Mouse (Mus musculus) midbrain, embryonic 12.5 days (tissue): Measurements from ENCODE around the gene Evi5. TPM values are rescaled to one million over a fixed set of nuclear protein-coding genes. Genes with fewer than 3 reads are reported as not detected.

Experiments
- ATAC-seq: fragments of 200-750 bp; cut with Nextera tagmentation; 2 replicates; pipeline ENCODE4 v1.8.0; 2017; ENCODE audit warnings: low read depth, moderate TSS enrichment, moderate library complexity; ENCODE audit not compliant: low FRiP score
- H3K27ac ChIP-seq: fragments of 300-500 bp; sonication (generic); replicated peaks from 2 replicates; pipeline ENCODE4 v1.5.1; 2016; ENCODE audit warnings: mild to moderate bottlenecking
- H3K27me3 ChIP-seq: fragments of 300-500 bp; sonication (generic); 2 replicates; pipeline ENCODE4 v1.6.1; 2016; ENCODE audit warnings: mild to moderate bottlenecking
- H3K36me3 ChIP-seq: fragments of 300-500 bp; sonication (generic); 2 replicates; pipeline ENCODE4 v1.6.1; 2016
- H3K4me1 ChIP-seq: fragments of 300-500 bp; sonication (generic); 2 replicates; pipeline ENCODE4 v1.6.1; 2016
- H3K4me2 ChIP-seq: fragments of 300-500 bp; sonication (generic); replicated peaks from 2 replicates; pipeline ENCODE4 v1.6.1; 2016; ENCODE audit warnings: mild to moderate bottlenecking, moderate library complexity
- H3K4me3 ChIP-seq: fragments of 300-500 bp; sonication (generic); 2 replicates; pipeline ENCODE4 v1.5.1; 2016; ENCODE audit warnings: mild to moderate bottlenecking
- H3K9ac ChIP-seq: fragments of 300-500 bp; sonication (generic); replicated peaks from 2 replicates; pipeline ENCODE4 v1.6.1; 2016; ENCODE audit warnings: mild to moderate bottlenecking, moderate library complexity
- H3K9me3 ChIP-seq: fragments of 300-500 bp; sonication (generic); 2 replicates; pipeline ENCODE4 v1.6.1; 2016; ENCODE audit warnings: mild to moderate bottlenecking
- WGBS: fragments of 180-500 bp; shearing (Covaris S2); methylation state at CpG from one replicate; pipeline ENCODE4 v1.1.7; 2016; 5-methylcytosine and 5-hydroxymethylcytosine counted together
- polyA plus RNA-seq: library from polyadenylated mRNA; unstranded; fragments of >200 nt; fragmentation: Nextera tagmentation; extraction: Ambion mirVana; gene quantifications from 2 replicates; pipeline ENCODE4 v1.2.1, GENCODE M21; 2016

Evi5 gene
- polyA plus RNA-seq, 1 experiment from 2014 or later, result 51.5 TPM

DNA sequence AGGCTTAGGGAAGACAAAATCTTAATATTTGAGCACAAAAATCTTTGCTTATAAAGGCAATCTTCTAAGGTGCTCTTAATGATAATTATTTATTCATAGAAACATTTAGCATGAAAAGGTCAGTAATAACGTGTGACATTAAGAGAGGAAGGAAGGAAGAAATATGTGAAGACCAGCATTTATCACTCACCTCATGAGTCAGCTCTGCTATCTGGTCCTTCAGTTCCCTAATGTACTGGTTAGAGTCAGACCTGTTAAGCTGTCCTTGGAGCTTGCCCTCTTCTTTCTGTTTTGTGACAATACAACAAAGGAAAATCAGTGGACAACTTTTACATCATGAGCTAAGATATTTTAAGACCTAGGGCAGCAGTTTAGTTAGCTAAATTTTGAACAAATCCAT lies 110.4 kb downstream of the Evi5 start:
- Histone ChIP-seq H3K4me2 (no peak overlapping the region), H3K4me3 (no peak overlapping the region), H3K4me1 (no peaks in the 10 kb centered on the region), H3K27ac (no peak overlapping the region), H3K9me3 (peaks cover 6% of the 10 kb centered on the region; the same call in 1 of the 2 replicates), H3K27me3 (no peaks in the 10 kb centered on the region), H3K9ac (no peak overlapping the region), H3K36me3 (peaks cover 10% of the 10 kb centered on the region)
- no peak for ATAC-seq
- WGBS, result 86% methylated on average over 1 of the region's 1 CpGs

DNA sequence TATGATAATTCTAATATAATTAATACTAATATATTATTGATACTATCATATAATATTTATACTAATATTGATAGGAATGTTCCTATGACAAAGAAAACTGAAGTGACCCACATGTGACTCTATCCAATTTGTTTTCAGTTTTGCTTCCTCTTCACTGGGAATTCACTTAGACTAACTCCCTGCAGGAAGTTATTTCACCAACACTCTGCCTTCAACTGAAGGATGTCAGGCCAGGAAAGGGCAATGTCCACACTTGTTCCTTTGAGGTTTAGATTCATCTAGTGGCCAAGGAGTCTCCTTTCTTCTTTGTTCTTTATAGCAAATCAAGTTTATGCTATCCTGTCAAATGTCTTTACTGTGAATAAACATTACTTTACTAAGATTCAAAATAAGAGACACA lies 111.2 kb downstream of the Evi5 start:
- no peaks in the 10 kb centered on the region for H3K27me3 ChIP-seq
- H3K4me1 ChIP-seq, result no peaks in the 10 kb centered on the region
- no peak for ATAC-seq
- H3K4me3 ChIP-seq, result no peak overlapping the region
- no peak overlapping the region for H3K4me2 ChIP-seq
- peaks cover 6% of the 10 kb centered on the region; the same call in 1 of the 2 replicates for H3K9me3 ChIP-seq
- no peak overlapping the region for H3K27ac ChIP-seq
- H3K9ac ChIP-seq, result no peak overlapping the region
- H3K36me3 ChIP-seq, result peaks cover 10% of the 10 kb centered on the region

DNA sequence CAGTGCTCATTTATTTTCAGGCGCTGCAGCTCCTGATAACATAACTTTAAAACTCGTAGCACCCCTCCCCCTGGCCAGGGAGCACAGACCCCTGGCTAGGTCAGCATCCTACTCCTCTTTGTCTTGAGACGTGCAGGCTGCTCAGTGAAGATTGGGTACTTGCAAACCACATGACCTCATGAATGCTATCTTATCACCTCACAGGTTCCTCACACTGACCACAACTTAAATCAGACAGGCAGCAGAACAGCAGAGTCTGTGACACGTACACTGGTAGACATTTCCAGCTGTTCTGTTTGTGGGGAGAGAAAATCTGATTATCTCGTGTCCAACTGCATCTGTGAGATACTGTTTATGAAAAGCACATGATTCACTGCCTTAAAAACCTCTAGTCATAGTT lies 115.8 kb downstream of the Evi5 start:
- Histone ChIP-seq H3K27ac (no peak overlapping the region), H3K9ac (no peak overlapping the region), H3K36me3 (no peaks in the 10 kb centered on the region), H3K27me3 (no peaks in the 10 kb centered on the region), H3K9me3 (no peaks in the 10 kb centered on the region), H3K4me2 (no peak overlapping the region), H3K4me3 (no peak overlapping the region), H3K4me1 (no peaks in the 10 kb centered on the region)
- ATAC-seq, result no peak
- WGBS, result 71% methylated on average over 5 of the region's 5 CpGs

DNA sequence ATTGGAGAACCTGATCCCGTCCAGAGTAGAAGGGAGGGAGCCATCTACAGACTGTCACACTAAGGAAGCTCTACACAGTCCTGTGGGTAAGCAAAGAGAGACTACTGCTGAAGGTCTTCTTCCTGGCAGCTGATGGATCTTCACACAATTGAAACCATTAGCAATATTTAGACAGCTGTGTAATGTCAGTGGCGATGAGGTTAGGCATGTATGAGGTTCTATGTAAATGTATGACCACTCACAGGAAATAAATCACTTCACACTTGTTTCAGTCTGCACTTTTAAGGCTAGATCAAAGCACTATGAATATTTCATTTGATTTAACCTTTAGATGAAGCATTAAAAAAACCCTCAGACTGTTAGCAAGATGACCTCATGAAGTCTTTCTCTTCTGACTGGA lies 118.8 kb downstream of the Evi5 start:
- ATAC-seq, result no peak
- Histone ChIP-seq H3K27me3 (no peaks in the 10 kb centered on the region), H3K9ac (no peak overlapping the region), H3K4me3 (no peak overlapping the region), H3K27ac (no peak overlapping the region), H3K4me2 (no peak overlapping the region), H3K9me3 (no peaks in the 10 kb centered on the region), H3K4me1 (no peaks in the 10 kb centered on the region), H3K36me3 (no peaks in the 10 kb centered on the region)
- whole genome bisulfite sequencing, result 70% methylated on average over 2 of the region's 2 CpGs

DNA sequence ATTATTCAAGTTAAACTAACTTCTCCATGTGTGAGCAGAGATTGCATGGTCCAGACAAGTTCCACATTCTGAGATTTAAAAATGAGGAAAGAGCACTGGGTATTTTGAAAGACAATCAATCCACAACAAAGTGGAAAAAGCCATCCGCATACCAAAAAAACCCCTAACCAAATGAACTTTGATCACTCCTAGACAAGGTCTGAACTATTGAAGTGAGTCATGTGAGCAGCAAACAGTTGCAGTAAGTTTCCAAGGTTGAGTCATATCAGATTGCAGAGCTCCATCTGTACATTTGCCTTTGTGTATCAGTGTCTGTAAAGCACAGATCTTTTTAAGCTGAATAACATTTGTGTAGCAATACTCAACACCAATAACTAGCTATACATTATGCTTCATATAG lies 120.2 kb downstream of the Evi5 start:
- Histone ChIP-seq H3K27ac (no peak overlapping the region), H3K4me1 (no peaks in the 10 kb centered on the region), H3K4me2 (no peak overlapping the region), H3K9me3 (no peaks in the 10 kb centered on the region), H3K4me3 (no peak overlapping the region), H3K36me3 (no peaks in the 10 kb centered on the region), H3K9ac (no peak overlapping the region), H3K27me3 (no peaks in the 10 kb centered on the region)
- no peak for ATAC-seq
- WGBS, result 95% methylated on average over 1 of the region's 1 CpGs

DNA sequence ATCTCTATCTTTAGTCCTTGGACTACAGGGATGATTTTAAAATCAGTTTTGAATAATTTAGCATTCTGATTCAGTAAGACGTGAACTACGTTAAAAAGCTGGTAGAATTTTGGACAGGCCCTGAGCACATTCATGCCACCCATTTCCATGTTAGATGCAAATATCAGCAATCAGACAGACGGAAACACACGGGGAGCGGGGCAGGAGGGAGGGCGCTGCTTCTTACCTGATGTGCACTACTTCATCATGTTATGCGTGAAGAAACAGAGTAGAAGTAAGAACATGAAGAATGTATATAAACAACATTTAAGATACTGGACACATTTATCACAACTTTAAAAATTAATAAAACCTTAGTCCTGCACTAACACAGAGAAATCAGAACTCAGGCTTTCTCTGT lies 121.3 kb downstream of the Evi5 start:
- Histone ChIP-seq H3K4me3 (no peak overlapping the region), H3K9me3 (no peaks in the 10 kb centered on the region), H3K4me1 (no peaks in the 10 kb centered on the region), H3K36me3 (no peaks in the 10 kb centered on the region), H3K9ac (no peak overlapping the region), H3K27ac (no peak overlapping the region), H3K4me2 (no peak overlapping the region), H3K27me3 (no peaks in the 10 kb centered on the region)
- ATAC-seq, result no peak
- 95% methylated on average over 7 of the region's 7 CpGs for WGBS

DNA sequence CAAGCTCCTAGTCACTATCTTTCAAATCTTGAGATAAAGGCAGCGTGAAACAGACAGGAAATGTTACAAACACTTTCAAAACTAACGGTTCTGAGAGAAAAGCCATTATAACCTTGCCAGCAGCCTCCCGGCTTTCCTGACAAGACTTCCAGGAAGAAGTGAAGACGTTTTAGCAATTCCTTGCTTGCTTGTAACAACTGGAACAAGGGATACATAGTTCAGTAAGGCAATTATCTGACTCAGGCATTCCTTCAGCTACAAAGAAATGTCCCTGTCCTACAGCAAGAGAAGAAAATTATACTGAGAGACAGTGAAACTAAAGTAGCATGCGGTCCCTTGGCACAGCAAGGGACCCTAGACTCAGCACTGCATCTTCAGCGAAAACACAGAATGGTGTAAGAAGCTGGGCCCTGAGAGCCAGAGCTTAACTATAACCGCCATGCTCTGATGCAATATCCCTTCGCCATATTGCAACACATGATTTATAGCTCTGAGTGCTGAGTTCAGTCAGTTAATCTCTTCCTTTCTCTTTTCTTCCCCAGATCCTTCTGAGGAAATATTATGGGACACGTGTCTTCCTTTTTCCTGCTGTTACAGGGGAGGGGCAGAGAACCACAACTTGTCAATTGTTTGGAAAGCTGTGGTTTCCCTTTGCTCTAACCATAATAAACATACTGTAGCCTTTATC lies 125.5 kb downstream of the Evi5 start:
- no peak for ATAC-seq
- H3K36me3 ChIP-seq, result no peaks in the 10 kb centered on the region
- WGBS, result 83% methylated on average over 9 of the region's 9 CpGs

DNA sequence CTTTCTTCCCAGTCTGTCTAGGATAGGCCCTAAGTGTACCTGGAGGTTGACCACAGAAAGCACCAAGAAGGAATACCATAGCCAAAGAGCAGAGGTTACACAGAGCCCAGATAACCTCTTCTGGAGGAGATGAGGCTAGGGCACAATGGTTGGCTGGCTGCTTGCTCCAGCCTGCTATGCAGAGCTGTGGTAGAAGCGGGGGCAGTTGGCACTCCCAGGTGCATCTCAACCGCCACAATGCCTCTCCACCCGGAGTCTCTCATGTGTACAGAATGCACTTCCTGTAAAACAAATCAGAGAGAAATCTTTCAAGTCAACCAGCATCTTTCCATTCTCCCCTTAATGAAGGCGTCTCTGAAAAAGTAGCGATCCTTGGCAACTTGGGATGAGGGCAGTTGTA lies 135.9 kb downstream of the Evi5 start:
- no peak overlapping the region for H3K27ac ChIP-seq
- no peaks in the 10 kb centered on the region for H3K36me3 ChIP-seq
- no peak overlapping the region for H3K9ac ChIP-seq
- no peak for ATAC-seq
- no peaks in the 10 kb centered on the region for H3K27me3 ChIP-seq
- no peaks in the 10 kb centered on the region for H3K4me1 ChIP-seq
- no peak overlapping the region for H3K4me3 ChIP-seq
- H3K9me3 ChIP-seq, result no peaks in the 10 kb centered on the region
- 95% methylated on average over 5 of the region's 5 CpGs for WGBS
- H3K4me2 ChIP-seq, result no peak overlapping the region

More for the DNA sequence above, 125.5 kb downstream of the Evi5 start:
- Histone ChIP-seq H3K4me1 (no peaks in the 10 kb centered on the region), H3K27ac (no peak overlapping the region), H3K9me3 (no peaks in the 10 kb centered on the region), H3K4me2 (no peak overlapping the region), H3K4me3 (no peak overlapping the region), H3K9ac (no peak overlapping the region), H3K27me3 (no peaks in the 10 kb centered on the region)

DNA sequence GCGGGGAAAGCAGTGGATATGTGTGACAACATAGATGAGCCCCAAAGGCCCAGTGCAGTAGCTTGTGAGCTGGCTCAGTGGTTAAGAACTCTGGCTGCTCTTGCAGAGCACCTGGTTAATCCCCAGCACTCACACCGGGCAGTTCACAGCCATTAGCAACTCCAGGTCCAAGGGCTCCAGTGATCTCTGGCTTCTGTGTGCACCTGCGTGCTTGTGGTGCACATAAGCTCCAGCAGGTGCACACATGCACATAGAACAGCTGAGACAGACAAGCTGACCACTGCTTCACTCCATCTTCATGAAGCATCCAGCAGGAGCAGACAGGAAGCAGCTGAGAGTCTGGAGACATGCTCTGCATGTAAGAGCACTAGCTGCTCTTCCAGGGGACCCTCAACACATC lies 136.6 kb downstream of the Evi5 start:
- ATAC-seq, result no peak
- WGBS, result 85% methylated on average over 3 of the region's 3 CpGs
- H3K4me3 ChIP-seq, result no peak overlapping the region
- H3K4me1 ChIP-seq, result no peaks in the 10 kb centered on the region
- no peak overlapping the region for H3K4me2 ChIP-seq
- no peak overlapping the region for H3K27ac ChIP-seq
- no peak overlapping the region for H3K9ac ChIP-seq
- no peaks in the 10 kb centered on the region for H3K27me3 ChIP-seq
- no peaks in the 10 kb centered on the region for H3K9me3 ChIP-seq
- no peaks in the 10 kb centered on the region for H3K36me3 ChIP-seq

DNA sequence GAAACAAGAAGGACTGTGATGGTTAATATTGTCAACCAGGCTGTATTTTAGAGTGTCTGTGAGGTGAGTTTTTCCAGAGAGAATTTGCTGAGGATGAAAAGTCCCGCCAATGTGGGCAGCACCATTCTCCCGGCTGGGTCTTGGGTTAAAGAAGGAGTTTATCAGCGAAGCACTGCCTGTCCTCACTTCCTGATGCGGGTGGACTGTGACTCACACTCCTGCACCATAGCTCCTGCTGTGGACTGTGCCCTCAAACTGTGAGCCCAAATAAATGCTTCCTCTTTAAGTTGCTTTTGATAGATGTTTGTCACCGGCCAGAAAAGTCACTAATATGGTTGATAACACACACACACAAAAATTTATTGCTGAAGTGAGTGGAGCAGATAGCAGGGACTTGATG lies 138.7 kb downstream of the Evi5 start:
- WGBS, result 90% methylated on average over 5 of the region's 5 CpGs
- no peaks in the 10 kb centered on the region for H3K9me3 ChIP-seq
- no peak overlapping the region for H3K27ac ChIP-seq
- H3K27me3 ChIP-seq, result no peaks in the 10 kb centered on the region
- ATAC-seq, result no peak
- H3K9ac ChIP-seq, result no peak overlapping the region
- no peak overlapping the region for H3K4me3 ChIP-seq
- H3K36me3 ChIP-seq, result no peaks in the 10 kb centered on the region
- H3K4me2 ChIP-seq, result no peak overlapping the region
- no peaks in the 10 kb centered on the region for H3K4me1 ChIP-seq

DNA sequence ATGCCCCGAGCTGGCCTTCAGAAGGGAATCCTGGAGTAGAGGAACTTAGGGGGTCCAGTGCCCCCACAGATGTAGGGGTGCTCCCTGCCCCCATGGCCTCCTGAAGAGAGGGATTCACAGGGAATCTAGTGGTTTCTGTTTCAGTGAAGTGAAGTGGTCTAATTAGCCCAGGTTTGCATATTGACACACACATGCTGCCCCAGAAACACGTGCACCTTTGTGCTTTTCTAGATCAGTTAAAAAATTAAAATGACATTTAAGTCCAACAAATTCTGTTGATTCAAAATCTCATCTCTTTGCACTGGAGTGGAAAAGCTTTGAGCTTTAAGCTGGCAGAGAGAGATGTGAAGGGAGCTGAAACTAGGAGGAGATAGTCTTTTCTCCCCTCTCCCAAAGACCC lies 143.1 kb downstream of the Evi5 start:
- H3K9ac ChIP-seq, result no peak overlapping the region
- no peak overlapping the region for H3K4me3 ChIP-seq
- peaks cover 32% of the 10 kb centered on the region for H3K27me3 ChIP-seq
- no peak overlapping the region for H3K4me2 ChIP-seq
- no peaks in the 10 kb centered on the region; the same call in 1 of the 2 replicates for H3K4me1 ChIP-seq
- no peaks in the 10 kb centered on the region for H3K36me3 ChIP-seq
- H3K27ac ChIP-seq, result no peak overlapping the region
- H3K9me3 ChIP-seq, result no peaks in the 10 kb centered on the region
- 25% methylated on average over 2 of the region's 2 CpGs for WGBS
- ATAC-seq, result no peak

DNA sequence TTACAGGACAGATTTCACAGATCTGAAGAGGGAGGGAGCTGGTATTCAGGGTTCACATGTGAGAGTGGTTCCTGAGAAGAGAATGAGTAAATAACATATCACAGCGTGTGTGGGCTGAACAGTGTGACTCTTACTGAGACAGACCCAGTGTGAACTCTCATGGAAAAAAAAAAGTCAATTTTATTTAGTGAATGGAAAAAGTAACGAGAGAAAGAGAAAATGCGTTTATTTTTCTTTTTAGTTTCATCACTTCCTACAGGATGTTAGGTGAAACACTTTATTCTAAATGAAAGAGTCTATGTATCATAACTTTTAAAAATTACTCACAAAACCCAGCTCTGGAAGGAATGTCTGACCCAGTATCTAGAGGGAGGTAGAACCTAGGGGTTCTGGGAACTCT lies 143.5 kb downstream of the Evi5 start:
- no peak overlapping the region for H3K9ac ChIP-seq
- no peak for ATAC-seq
- peaks cover 37% of the 10 kb centered on the region for H3K27me3 ChIP-seq
- H3K4me2 ChIP-seq, result no peak overlapping the region
- H3K36me3 ChIP-seq, result no peaks in the 10 kb centered on the region
- H3K27ac ChIP-seq, result no peak overlapping the region
- peaks cover 4% of the 10 kb centered on the region for H3K4me1 ChIP-seq
- 60% methylated on average over 3 of the region's 3 CpGs for WGBS
- H3K9me3 ChIP-seq, result no peaks in the 10 kb centered on the region
- H3K4me3 ChIP-seq, result no peak overlapping the region

DNA sequence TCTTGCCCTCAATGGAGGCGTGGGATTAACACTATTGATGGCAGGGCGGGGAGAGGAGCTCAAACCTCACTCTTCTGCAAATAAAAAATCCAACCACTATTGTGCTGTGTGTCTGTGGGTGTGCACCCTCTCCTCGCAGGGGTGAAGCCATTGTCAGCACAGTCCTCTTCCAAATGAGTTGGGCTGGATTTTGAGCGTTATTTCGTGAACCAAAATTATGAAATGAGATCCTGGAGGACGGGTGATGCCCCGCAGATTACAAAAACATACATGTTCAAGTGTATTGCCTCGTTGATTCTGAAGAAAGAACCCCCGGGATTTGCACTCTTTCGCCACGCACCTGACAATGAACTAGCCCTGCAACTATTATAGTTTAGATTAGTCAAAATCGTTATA lies 147.9 kb downstream of the Evi5 start:
- peaks cover 81% of the 10 kb centered on the region for H3K27me3 ChIP-seq
- peak overlapping the region; percentile 31; the same call in 1 of the 2 replicates for H3K4me3 ChIP-seq
- H3K9me3 ChIP-seq, result no peaks in the 10 kb centered on the region
- no peak overlapping the region for H3K27ac ChIP-seq
- no peak overlapping the region for H3K9ac ChIP-seq
- H3K4me1 ChIP-seq, result peaks cover 38% of the 10 kb centered on the region
- H3K4me2 ChIP-seq, result peak overlapping the region; percentile 51
- no peaks in the 10 kb centered on the region for H3K36me3 ChIP-seq
- 14% methylated on average over 12 of the region's 12 CpGs for WGBS
- no peak for ATAC-seq
